Mouse (Mus musculus) forebrain, postnatal 0 days (tissue): ENCODE measurements around the gene Scn4a. TPM values are rescaled to one million over a fixed set of nuclear protein-coding genes. Genes with fewer than 3 reads are reported as not detected.

Source experiments
- ATAC-seq: fragments of 200-750 bp; cut with Nextera tagmentation; 2 replicates; pipeline ENCODE4 v1.8.0; 2017; ENCODE audit warnings: mild to moderate bottlenecking, moderate library complexity
- DNase-seq: peaks from one replicate; pipeline ENCODE4 v3.0.0-alpha.2; 2015
- H3K27ac ChIP-seq: fragments of 300-500 bp; sonication (generic); 2 replicates; pipeline ENCODE4 v1.5.1; 2014; ENCODE audit warnings: low read depth, mild to moderate bottlenecking, antibody characterized with exemption, low read length, moderate library complexity, mixed read lengths
- H3K27me3 ChIP-seq: fragments of 300-500 bp; sonication (generic); 2 replicates; pipeline ENCODE4 v1.6.1; 2014; ENCODE audit warnings: mild to moderate bottlenecking, low read length, mixed read lengths; ENCODE audit not compliant: insufficient read depth
- H3K36me3 ChIP-seq: fragments of 300-500 bp; sonication (generic); 2 replicates; pipeline ENCODE4 v1.6.1; 2014; ENCODE audit warnings: mild to moderate bottlenecking, moderate library complexity; ENCODE audit not compliant: insufficient read depth
- H3K4me1 ChIP-seq: fragments of 300-500 bp; sonication (generic); 2 replicates; pipeline ENCODE4 v1.6.1; 2014; ENCODE audit warnings: antibody characterized with exemption; ENCODE audit not compliant: insufficient read depth
- H3K4me2 ChIP-seq: fragments of 300-500 bp; sonication (generic); 2 replicates; pipeline ENCODE4 v1.6.1; 2014; ENCODE audit warnings: low read depth, mild to moderate bottlenecking, moderate library complexity
- H3K4me3 ChIP-seq: fragments of 300-500 bp; sonication (generic); 2 replicates; pipeline ENCODE4 v1.5.1; 2014; ENCODE audit warnings: low read depth, low read length, mixed read lengths
- H3K9ac ChIP-seq: fragments of 300-500 bp; sonication (generic); 2 replicates; pipeline ENCODE4 v1.6.1; 2014; ENCODE audit warnings: mild to moderate bottlenecking
- H3K9me3 ChIP-seq: fragments of 300-500 bp; sonication (generic); 2 replicates; pipeline ENCODE4 v1.6.1; 2016; ENCODE audit warnings: low read length
- CTCF ChIP-seq: sonication (generic); IDR thresholded peaks from 2 replicates; pipeline ENCODE4 v1.5.1; 2016; ENCODE audit warnings: antibody characterized with exemption, control low read depth, low read depth
- WGBS: fragments of 180-500 bp; shearing (Covaris S2); extraction: QIAGEN DNeasy Blood & Tissue Kit; methylation state at CpG from one replicate; pipeline ENCODE4 v1.1.7; 2014; 5-methylcytosine and 5-hydroxymethylcytosine counted together
- polyA plus RNA-seq: library from polyadenylated mRNA; unstranded; fragments of >200 nt; fragmentation: Nextera tagmentation; extraction: Ambion mirVana; gene quantifications from 2 replicates; pipeline ENCODE4 v1.2.1, GENCODE M21; 2015
- total RNA-seq: library from RNA; depleted of rRNA; stranded (reverse); fragments of >200 nt; gene quantifications from 2 replicates; pipeline ENCODE4 v1.2.3, GENCODE M21; 2014; rRNA removed

The Scn4a gene
- total and polyA plus RNA-seq, 2 experiments from 2014 or later, result 0.06 TPM; not detected in 1

DNA sequence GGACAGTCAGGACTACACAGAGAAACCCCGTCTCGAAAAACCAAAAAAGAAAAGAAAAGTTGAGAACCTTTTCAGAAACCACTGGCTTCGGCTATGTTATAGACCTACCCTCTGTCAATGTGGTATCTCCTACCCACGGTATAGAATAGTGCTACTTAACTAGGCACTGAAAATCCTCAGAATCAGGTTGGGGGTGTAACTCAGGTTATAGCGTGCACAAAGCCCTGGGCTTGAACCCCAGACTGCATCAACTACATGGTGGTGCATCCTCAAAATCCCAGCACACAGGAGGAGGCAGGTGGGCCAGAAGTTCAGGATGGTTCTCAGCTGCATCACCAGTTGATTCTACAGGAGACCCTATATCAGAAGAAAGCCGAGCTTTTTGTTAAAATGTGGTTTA lies 79.3 kb downstream of the Scn4a start:
- no peak for TF ChIP-seq CTCF

DNA sequence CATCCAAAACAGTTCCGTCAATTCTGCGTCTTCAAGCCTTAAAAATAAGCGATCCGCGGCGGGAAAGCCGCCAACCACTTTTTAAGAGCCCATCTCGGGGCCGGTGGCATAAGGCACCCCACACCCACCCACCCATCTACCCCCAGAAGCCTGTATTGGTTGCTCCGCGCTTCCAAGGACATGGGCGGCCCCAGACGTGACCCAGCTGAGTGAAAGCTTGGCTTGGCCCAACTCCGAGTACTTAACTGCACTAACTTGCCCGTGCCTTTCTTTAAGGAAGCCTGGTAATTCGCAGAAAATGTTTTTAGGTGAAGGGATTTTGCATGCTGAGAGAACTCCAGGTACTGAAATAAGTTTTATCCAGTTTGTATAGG lies 79.8 kb downstream of the Scn4a start:
- ATAC-seq, result no peak

More for the DNA sequence above, 79.3 kb downstream of the Scn4a start:
- Histone ChIP-seq H3K27me3 (no peaks in the 10 kb centered on the region), H3K4me1 (peaks cover 13% of the 10 kb centered on the region), H3K27ac (no peak overlapping the region), H3K4me2 (no peak overlapping the region), H3K9ac (no peak overlapping the region), H3K36me3 (no peaks in the 10 kb centered on the region), H3K4me3 (no peak overlapping the region), H3K9me3 (no peaks in the 10 kb centered on the region)
- DNase-seq (no peak), ATAC-seq (no peak)
- 96% methylated on average over 6 of the region's 6 CpGs for WGBS

DNA sequence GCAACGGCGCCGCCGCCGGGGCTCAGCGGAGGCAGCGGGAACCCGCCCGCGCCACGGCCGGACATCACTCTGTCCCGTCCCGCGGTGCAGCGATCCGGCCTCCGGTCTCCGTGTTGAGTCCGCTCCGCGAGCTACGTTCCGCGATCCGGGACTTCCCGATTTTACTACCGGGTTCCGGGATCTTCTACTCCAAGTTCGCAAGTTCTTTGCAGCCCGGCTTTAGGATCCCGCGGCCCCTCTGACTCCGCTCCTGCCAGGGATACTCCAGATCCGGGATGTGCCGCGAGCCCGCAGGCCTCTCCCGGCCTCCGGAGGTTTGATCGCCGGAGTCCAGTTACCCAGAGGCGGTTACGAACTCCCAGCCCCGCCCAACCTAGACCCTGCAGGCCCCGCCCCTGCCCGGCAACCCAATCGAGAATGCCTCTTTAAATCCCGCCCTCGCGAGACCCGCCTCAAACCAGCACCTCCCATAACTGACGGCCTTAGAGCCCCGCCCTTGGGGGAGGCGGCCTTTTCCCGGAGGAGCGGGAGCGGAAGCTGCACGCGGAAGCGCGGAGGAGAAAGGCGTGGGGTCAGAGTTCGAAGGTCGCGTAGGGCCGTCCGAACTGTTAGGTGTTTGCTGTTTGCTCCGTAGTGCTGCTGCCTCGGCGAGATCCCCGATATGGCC lies 80.3 kb downstream of the Scn4a start, which contains the start of gene Smarcd2:
TSS of gene Smarcd2 (minus strand) at position 329 of the 667 bp plus-strand sequence.
- Histone ChIP-seq H3K27ac (peak within 1 kb of the TSS; percentile 87), H3K36me3 (no peaks in the 10 kb centered on the region), H3K4me2 (peak within 1 kb of the TSS; percentile 75), H3K9ac (peak within 1 kb of the TSS; percentile 81), H3K4me1 (peaks cover 13% of the 10 kb centered on the region), H3K27me3 (no peaks in the 10 kb centered on the region), H3K4me3 (peak within 1 kb of the TSS; percentile 93), H3K9me3 (no peaks in the 10 kb centered on the region)
- TF ChIP-seq CTCF, result no peak
- under 1% methylated on average over 61 of the region's 72 CpGs for WGBS
- ATAC-seq (peak; percentile 94), DNase-seq (peak; percentile 98)

More for the DNA sequence above, 79.8 kb downstream of the Scn4a start:
- Histone ChIP-seq H3K9ac (peak overlapping the region; percentile 45; the same call in 1 of the 2 replicates), H3K4me3 (peak overlapping the region; percentile 93), H3K27me3 (no peaks in the 10 kb centered on the region), H3K36me3 (no peaks in the 10 kb centered on the region), H3K27ac (peak overlapping the region; percentile 76), H3K9me3 (no peaks in the 10 kb centered on the region), H3K4me1 (peaks cover 13% of the 10 kb centered on the region), H3K4me2 (peak overlapping the region; percentile 75)
- no peak for DNase-seq
- TF ChIP-seq CTCF, result no peak
- 14% methylated on average over 16 of the region's 16 CpGs for WGBS

DNA sequence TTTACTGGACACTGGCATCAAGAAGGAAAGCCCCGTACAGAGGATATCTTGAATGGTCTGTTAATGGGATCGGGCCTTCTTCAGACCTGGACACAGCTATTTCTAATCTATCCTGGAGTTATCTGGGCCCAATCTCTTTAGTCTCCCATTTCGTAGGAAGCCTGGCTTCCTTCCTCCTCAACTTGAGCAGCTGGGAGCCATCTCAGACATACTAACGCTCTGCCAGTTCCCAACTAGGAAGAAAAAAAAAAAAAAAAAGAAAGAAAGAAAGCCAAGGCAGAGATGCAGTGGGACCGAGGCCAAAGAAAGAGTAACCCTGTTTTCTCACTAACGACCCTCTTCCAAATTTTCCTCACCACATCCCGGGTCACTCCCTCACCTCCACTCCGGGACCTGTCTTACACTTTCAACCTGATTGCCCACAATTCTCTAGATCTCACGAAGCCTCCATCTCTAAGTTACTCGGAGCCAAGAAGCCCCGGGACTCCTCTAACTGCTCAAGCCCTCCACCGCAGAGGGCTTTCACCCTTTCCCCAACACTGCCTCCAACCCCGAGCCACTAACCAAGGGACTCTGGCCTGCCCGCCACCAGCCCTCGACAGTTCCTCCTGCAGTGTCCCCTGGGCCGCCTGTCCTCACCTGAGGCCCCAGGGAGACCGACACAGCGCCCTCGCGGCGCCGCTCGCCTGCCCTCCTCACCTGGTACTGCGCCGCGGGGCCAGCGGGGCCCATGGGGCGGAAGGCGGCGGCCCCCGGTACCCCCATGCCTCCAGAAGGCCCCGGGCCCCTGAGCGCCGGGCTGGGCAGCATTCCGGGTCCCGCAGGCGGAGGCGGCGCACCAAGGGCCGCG lies 81.1 kb downstream of the Scn4a start:
- Histone ChIP-seq H3K27ac (peak overlapping the region; percentile 87), H3K4me3 (peak overlapping the region; percentile 93), H3K36me3 (0 out of 2 replicates have a peak, but pooled peaks cover 4% of the 10 kb centered on the region), H3K9me3 (no peaks in the 10 kb centered on the region), H3K27me3 (no peaks in the 10 kb centered on the region), H3K9ac (peak overlapping the region; percentile 81), H3K4me2 (peak overlapping the region; percentile 75), H3K4me1 (peaks cover 13% of the 10 kb centered on the region)
- 2% methylated on average over 35 of the region's 41 CpGs for WGBS
- peak; percentile 1 for ATAC-seq
- peak; percentile 47 for DNase-seq
- no peak for TF ChIP-seq CTCF

DNA sequence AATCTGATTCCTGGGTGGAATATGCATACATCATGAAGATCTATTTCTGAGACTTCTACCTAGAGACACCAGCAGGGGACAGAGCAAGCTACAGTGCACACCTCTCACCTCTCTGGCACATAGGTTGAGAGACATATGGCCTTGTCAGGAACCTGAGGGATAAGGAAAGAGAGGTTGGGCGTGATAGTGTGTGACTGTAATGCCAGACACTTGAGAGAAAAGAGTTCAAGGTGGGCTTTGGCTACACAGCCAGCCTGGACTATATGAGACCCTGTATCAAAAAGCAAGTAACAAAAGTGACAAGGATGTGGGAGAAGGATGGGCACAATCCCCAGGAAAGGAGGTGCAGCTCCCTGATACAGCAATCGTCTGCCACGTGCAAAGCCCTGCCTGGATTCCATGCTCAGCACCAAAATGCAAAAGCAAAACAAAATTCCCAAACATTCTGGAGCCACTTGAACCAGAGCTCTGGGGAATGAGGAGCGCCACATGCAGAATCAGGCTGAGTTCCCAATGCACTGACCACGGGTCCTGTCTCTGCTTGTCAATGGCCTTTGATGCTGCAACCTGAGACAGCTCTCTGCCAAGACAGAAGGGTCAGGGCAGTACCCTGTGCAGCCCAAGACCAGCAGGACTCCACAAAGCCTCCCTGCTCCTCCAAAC lies 81.8 kb downstream of the Scn4a start:
- H3K36me3 ChIP-seq, result peaks cover 12% of the 10 kb centered on the region; the same call in 1 of the 2 replicates
- WGBS, result 36% methylated on average over 5 of the region's 5 CpGs
- peak overlapping the region; percentile 75 for H3K4me2 ChIP-seq
- H3K27me3 ChIP-seq, result no peaks in the 10 kb centered on the region
- DNase-seq, result no peak
- peak overlapping the region; percentile 81 for H3K9ac ChIP-seq
- peak; percentile 21 for TF ChIP-seq CTCF
- H3K4me1 ChIP-seq, result peaks cover 13% of the 10 kb centered on the region
- H3K4me3 ChIP-seq, result peak overlapping the region; percentile 93
- no peaks in the 10 kb centered on the region for H3K9me3 ChIP-seq
- H3K27ac ChIP-seq, result peak overlapping the region; percentile 87; the same call in 1 of the 2 replicates
- ATAC-seq, result no peak

DNA sequence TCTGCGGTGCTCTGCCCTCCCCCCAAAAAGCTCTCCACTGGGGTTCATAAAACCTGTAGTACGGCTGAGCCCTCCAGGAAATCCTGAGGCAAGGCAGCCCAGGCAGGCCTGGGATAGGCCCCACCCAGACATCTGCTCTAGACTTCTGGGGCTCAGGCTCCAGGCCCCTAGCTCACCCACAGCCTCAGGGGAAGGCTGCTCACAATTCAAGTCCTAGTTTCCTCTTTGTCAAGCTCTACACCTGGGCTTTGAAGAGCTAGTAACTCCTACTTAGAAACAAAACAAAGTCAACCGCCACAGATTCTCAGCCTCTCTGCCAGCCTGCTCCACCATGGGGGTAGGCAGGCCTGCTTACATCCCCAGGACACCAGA lies 84.0 kb downstream of the Scn4a start:
- no peaks in the 10 kb centered on the region for H3K27me3 ChIP-seq
- H3K27ac ChIP-seq, result no peak overlapping the region
- WGBS, result 68% methylated on average over 3 of the region's 3 CpGs
- peaks cover 34% of the 10 kb centered on the region for H3K36me3 ChIP-seq
- ATAC-seq, result no peak
- H3K4me1 ChIP-seq, result peaks cover 8% of the 10 kb centered on the region
- DNase-seq, result no peak
- no peak overlapping the region for H3K4me2 ChIP-seq
- no peak overlapping the region for H3K9ac ChIP-seq
- H3K9me3 ChIP-seq, result no peaks in the 10 kb centered on the region
- H3K4me3 ChIP-seq, result no peak overlapping the region
- no peak for TF ChIP-seq CTCF

Other genes with a start within 250 kb of the Scn4a start
- gene Gm10840, start 192.4 kb downstream of the Scn4a start, total RNA-seq, result not detected in 2 replicates
- gene Gm10840, start 192.4 kb downstream of the Scn4a start, polyA plus RNA-seq, result 0.67 and 0.82 TPM in 2 replicates
- 83.9 and 85.0 TPM in 2 replicates for gene Limd2, start 192.4 kb downstream of the Scn4a start, total RNA-seq
- gene Limd2, start 192.4 kb downstream of the Scn4a start, polyA plus RNA-seq, result 171 and 189 TPM in 2 replicates
- 23.4 and 34.8 TPM in 2 replicates for gene Strada, start 151.1 kb downstream of the Scn4a start, total RNA-seq
- gene Strada, start 151.1 kb downstream of the Scn4a start, polyA plus RNA-seq, result 20.0 and 23.7 TPM in 2 replicates
- 29.4 and 41.0 TPM in 2 replicates for gene Ccdc47, start 136.9 kb downstream of the Scn4a start, total RNA-seq
- gene Ccdc47, start 136.9 kb downstream of the Scn4a start, polyA plus RNA-seq, result 71.8 and 90.1 TPM in 2 replicates
- gene Ddx42, start 136.4 kb downstream of the Scn4a start, total RNA-seq, result 58.8 and 76.3 TPM in 2 replicates
- 49.5 and 62.2 TPM in 2 replicates for gene Ddx42, start 136.4 kb downstream of the Scn4a start, polyA plus RNA-seq
- gene Ftsj3, start 97.2 kb downstream of the Scn4a start, total RNA-seq, result 40.2 and 62.7 TPM in 2 replicates
- gene Ftsj3, start 97.2 kb downstream of the Scn4a start, polyA plus RNA-seq, result 29.0 and 29.7 TPM in 2 replicates
- gene Psmc5, start 97.1 kb downstream of the Scn4a start, total RNA-seq, result 108 and 114 TPM in 2 replicates
- gene Psmc5, start 97.1 kb downstream of the Scn4a start, polyA plus RNA-seq, result 258 and 270 TPM in 2 replicates
- 16.9 and 20.0 TPM in 2 replicates for gene Smarcd2, start 80.3 kb downstream of the Scn4a start, total RNA-seq
- 8.5 and 9.5 TPM in 2 replicates for gene Smarcd2, start 80.3 kb downstream of the Scn4a start, polyA plus RNA-seq
- 0.23 and 0.38 TPM in 2 replicates for gene Tcam1, start 76.6 kb downstream of the Scn4a start, total RNA-seq
- 0.18 and 0.23 TPM in 2 replicates for gene Tcam1, start 76.6 kb downstream of the Scn4a start, polyA plus RNA-seq
- not detected in 2 replicates for gene Gh, start 51.4 kb downstream of the Scn4a start, total RNA-seq
- not detected in 2 replicates for gene Gh, start 51.4 kb downstream of the Scn4a start, polyA plus RNA-seq
- gene Cd79b, start 38.5 kb downstream of the Scn4a start, total RNA-seq, result 0.38 and 0.46 TPM in 2 replicates
- gene Cd79b, start 38.5 kb downstream of the Scn4a start, polyA plus RNA-seq, result 0.71 and 1.1 TPM in 2 replicates
- 0.23 TPM in 1 of 2 replicates, not detected in the other for gene Prr29, start 12.2 kb upstream of the Scn4a start, total RNA-seq
- 0.69 TPM in 1 of 2 replicates, not detected in the other for gene Prr29, start 12.2 kb upstream of the Scn4a start, polyA plus RNA-seq
- gene Icam2, start 34.8 kb upstream of the Scn4a start, total RNA-seq, result 4.6 and 8.3 TPM in 2 replicates
- gene Icam2, start 34.8 kb upstream of the Scn4a start, polyA plus RNA-seq, result 7.0 and 9.1 TPM in 2 replicates
- gene Ern1, start 134.6 kb upstream of the Scn4a start, total RNA-seq, result 4.9 and 8.4 TPM in 2 replicates
- gene Ern1, start 134.6 kb upstream of the Scn4a start, polyA plus RNA-seq, result 0.65 and 1.7 TPM in 2 replicates